Mouse (Mus musculus) 3134 (cell line): ENCODE measurements at regions not wholly inside any gene's neighbourhood (a gene's known extent, or its start where the extent isn't known, plus 50 kb on each side); places are given as distances from the start of the nearest gene placed in this dataset.

ENCODE experiments used
- DNase-seq: peaks from one replicate; pipeline ENCODE4 v3.0.0-alpha.2; 2011; ENCODE audit warnings: low spot score; ENCODE audit not compliant: insufficient read length; ENCODE audit errors: extremely low read depth

DNA sequence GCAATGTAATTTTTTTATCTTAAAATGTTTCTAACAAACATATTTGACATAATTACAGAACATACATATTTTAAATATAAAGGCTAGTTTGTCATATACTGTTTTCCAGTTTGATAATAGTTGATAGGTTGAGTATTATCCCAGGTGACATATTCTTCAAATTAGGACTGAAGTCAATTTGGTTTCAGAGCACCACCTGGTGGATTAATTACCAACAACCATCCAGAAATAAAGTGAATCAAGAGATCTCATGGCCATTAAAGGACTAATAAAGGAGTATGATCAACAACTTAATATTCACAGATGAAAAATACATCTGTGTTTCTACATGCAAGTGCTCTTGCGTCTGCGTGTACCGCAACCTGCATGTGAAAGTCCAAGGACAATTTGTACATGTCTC, 50.3 kb upstream of the Nmu start:
- no peak for DNase-seq

DNA sequence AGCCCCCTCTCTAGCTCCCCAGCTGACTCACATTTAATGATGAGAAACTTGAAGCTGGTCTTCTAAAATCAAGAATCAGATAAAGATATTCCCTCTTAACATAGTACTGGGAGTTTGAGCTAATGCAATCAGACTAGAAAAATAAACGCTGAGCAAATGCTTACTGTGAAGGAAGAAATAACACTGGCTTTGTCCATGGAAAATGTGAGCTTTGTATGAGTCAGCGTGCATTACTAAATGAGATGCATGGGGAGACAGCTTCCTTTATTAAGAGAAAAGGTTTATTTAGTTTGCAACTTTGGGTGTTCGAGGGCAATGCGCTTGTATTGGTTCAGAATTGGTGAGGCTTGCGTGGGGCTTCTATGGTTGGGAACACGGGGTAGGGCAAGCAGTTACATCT, 52.7 kb upstream of the Nmu start:
- peak; percentile 12 for DNase-seq

DNA sequence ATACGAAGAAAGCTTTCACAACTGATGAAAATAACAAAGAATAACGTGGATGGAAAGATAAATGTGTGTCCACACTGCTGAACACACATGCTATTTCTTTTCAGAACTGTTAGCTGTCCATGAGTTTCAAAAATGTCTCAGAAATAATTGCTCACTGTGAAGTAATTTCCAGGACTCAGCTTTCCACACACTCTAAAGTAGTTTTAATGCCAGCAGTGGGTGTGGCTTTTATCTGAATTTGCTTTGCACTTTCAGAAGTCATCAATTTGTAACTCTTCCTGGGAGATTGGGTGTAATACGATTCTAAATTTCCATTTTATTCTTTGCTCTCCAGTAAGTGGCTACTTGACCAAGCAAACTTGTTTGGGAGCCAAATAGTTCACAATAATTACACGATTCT, 53.5 kb upstream of the Nmu start:
- no peak for DNase-seq

DNA sequence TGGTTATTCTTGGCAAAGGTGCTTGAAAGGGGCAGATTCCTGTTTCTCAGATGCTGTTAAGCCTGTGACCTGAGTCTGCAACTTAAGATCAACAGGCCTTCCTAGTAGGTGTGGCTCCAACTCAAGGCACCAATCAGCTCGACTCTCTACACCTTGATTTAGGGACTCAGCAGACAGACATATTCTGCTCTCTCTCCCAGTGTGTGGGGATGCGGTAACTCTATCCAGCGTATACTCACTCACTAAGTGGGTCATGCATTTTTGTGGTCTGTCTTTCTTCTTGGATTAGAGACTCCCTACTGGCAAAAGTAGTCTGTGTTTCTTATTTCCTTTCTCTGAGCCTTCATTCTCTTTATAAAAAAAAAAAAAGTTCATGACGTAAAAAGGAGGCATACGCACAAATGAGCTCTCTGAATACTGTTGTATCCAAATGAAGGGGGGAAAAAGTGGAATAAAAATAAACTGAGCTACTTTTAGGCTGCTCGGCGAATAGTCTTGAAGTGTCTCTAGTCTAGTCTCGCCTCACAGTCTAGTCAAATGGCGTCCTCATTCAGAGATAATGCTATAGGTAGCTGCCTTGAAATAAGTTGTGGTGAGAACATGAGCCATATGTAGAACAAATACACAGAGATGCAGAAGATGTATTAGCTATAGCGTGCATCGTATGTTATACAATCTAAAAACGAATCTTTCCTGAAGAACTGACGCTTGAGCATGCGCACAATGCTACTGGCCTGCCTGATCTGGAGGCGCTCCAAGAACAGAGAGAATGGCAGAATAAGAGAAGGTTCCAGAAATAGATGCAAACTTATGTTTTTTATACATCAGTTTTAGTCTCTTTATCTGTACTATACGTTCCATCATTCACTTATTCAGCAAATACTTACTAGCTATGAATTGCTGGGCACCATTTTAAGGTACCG, 55.6 kb upstream of the Nmu start:
- DNase-seq = no peak

DNA sequence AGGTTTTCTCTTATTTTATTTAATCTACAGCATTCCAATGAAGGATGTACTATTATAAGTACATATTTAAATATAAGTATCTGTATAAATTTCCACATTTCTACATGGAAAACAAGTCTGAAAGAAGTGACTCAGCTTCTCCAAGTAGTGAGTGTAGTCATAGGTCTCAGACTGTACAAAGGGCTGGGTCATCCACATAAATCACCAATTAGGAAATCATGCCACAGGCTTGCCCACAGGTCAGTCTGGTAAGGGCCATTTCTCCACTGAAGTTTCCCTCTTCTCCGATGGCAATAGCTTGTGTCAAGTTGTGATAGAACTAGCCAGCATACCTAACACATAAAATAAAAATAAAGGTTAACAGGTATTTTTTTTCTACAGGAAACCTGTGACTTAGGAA, 56.3 kb upstream of the Nmu start:
- no peak for DNase-seq

GRCm38 (mm10) chr5:76420606-76421005, 57.0 kb upstream of the Nmu start:
- DNase-seq = no peak

DNA sequence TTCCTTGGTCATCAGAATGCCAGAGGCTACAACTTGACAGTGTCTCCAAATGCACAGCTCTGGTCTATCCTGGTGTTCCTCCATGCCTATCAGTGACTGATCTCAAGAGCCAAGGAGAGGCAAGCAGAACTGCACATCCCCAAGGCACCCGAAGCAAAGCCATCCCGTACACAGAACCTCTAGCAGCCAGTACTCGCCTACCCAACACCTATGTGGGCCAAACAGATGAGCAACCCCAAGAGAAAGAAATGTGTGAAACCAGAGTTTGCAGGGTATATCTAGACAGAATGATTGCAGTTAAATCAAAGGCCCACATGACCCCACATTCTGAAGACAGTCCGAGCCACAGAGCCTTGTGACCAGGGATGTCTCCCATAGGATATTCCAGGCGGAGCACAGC, 60.0 kb upstream of the Nmu start:
- DNase-seq = no peak

- no peak for DNase-seq
Measured at GRCm38 (mm10) chr5:76425680-76426079, 58.2 kb upstream of the Gm7271 start.

DNA sequence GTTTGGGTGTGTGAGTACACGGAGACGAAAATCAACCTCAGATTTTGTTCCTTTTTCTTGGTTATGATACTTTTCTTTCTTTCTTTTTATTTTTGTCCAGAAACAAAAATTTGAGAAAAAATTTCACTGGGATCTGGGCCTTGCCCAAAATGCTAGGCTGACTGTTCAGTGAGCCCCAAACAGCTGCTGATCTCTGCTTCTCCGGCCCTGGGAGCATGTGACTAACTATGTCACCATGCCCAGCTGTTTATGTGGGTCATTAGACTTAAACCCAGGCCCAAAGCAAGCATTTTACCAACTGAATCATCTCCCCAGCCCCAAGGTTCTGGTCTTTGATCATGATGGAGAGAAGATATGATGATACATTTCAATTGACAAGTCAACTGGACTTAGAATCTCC, 56.3 kb upstream of the Gm7271 start:
- no peak for DNase-seq

DNA sequence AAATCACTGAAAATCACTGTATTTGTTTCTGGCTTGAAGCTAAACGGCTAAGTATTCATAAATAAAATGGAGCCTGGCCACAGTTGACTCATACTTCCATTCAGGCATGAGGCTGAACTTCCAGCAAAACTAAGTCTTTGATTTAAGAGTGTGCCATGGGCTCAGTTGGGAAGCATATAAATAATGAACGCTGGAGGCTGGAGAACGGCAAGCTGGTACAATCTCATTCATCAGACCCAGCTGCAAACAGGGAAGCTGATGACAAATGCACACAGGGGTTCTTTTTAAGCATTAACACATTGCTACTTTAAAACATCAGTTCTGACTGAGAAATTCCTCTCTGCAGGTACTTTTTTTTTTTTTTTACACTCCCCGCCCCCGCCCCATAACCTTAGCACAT, 54.4 kb upstream of the Gm7271 start:
- no peak for DNase-seq

DNA sequence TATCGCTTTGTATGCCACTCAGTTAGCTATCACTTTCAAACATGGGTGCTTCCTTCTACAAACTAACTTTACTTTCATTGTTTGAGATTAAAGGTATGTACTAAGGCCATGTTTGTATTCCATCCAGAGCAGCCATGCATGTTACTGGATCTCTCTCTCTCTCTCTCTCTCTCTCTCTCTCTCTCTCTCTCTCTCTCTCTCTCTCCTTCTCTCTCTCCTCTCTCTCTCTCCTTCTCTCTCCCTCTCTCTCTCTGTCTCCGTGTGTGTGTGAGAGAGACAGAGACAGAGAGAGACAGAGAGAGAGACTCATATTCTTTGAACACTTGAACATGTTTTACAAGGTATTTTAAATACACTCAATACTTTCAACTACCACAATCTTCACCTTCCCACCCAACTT, 50.2 kb upstream of the Gm7271 start:
- no peak for DNase-seq
